Mouse (Mus musculus) cortical plate, adult 2 months (tissue): ENCODE measurements around the gene Olfr418. TPM values are rescaled to one million over a fixed set of nuclear protein-coding genes. Genes with fewer than 3 reads are reported as not detected.

Experiments used
- H3K27ac ChIP-seq: fragments of 200-500 bp; 2 replicates; pipeline ENCODE4 v1.5.1; 2012; ENCODE audit warnings: low read length, control low read depth, inconsistent platforms; ENCODE audit not compliant: insufficient read depth
- H3K4me1 ChIP-seq: fragments of 200-500 bp; 2 replicates; pipeline ENCODE4 v1.6.1; 2011; ENCODE audit warnings: low read length; ENCODE audit not compliant: control insufficient read depth, insufficient read depth
- H3K4me3 ChIP-seq: fragments of 200-500 bp; 2 replicates; pipeline ENCODE4 v1.5.1; 2011; ENCODE audit warnings: mild to moderate bottlenecking, low read length, control low read depth; ENCODE audit not compliant: insufficient read depth
- CTCF ChIP-seq: fragments of 200-500 bp; IDR thresholded peaks from 2 replicates; pipeline ENCODE4 v1.5.1; 2011; ENCODE audit warnings: mild to moderate bottlenecking, control low read depth, low read length; ENCODE audit not compliant: insufficient read depth; ENCODE audit errors: extremely low read depth
- POLR2A ChIP-seq: fragments of 200-500 bp; IDR thresholded peaks from 2 replicates; pipeline ENCODE4 v1.6.1; 2011; ENCODE audit warnings: mild to moderate bottlenecking, low read length, control low read depth; ENCODE audit not compliant: insufficient read depth; ENCODE audit errors: extremely low read depth
- polyA plus RNA-seq: library from polyadenylated mRNA; depleted of rRNA; stranded (reverse); fragments of >200 nt; gene quantifications from 2 replicates; pipeline ENCODE4 v1.2.3, GENCODE M21; 2012; rRNA removed

The Olfr418 gene
- polyA plus RNA-seq, 1 experiment = not detected

DNA sequence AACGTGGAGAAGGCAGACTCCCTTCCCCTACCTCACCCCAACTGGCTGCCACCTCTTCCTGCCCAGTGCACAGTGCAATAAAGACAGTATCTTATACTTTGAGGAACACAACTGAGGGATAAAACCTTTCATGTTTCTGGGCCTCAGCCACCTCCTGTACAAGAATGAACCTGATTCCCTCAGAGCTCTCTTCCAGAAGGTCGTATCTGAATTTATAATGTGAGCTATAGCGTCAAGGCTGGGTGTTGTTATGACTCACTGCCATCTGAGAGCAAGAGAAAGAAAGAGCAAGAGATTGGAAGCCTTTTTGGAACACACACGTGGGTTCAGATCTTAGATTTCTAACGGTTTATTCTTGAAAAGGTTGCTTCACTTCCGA is 56.4 kb downstream of the Olfr418 start:
- no peak overlapping the region for H3K27ac ChIP-seq

More for the DNA sequence above, 56.4 kb downstream of the Olfr418 start:
- no peak overlapping the region for H3K4me3 ChIP-seq
- H3K4me1 ChIP-seq = peaks cover 1% of the 10 kb centered on the region; the same call in 1 of the 2 replicates
- TF ChIP-seq CTCF (no peak), POLR2A (no peak)

Other genes starting within 250 kb of the Olfr418 start
- gene Olfr1408, start 128.6 kb upstream of the Olfr418 start, polyA plus RNA-seq = not detected in 2 replicates
- not detected in 2 replicates for gene Olfr1406, start 75.4 kb upstream of the Olfr418 start, polyA plus RNA-seq
- gene Olfr218, start 68.2 kb upstream of the Olfr418 start, polyA plus RNA-seq = not detected in 2 replicates
- gene Olfr1404, start 53.6 kb upstream of the Olfr418 start, polyA plus RNA-seq = not detected in 2 replicates
- not detected in 2 replicates for gene Fcer1a, start 38.8 kb upstream of the Olfr418 start, polyA plus RNA-seq
- gene Mptx2, start 11.8 kb downstream of the Olfr418 start, polyA plus RNA-seq = not detected in 2 replicates
- 105 and 115 TPM in 2 replicates for gene Ackr1, start 67.7 kb downstream of the Olfr418 start, polyA plus RNA-seq
- 3.4 and 3.6 TPM in 2 replicates for gene Aim2, start 84.9 kb downstream of the Olfr418 start, polyA plus RNA-seq
- 404 and 407 TPM in 2 replicates for gene Cadm3, start 101.7 kb downstream of the Olfr418 start, polyA plus RNA-seq
- gene Ifi206, start 225.0 kb downstream of the Olfr418 start, polyA plus RNA-seq = 0.06 and 0.08 TPM in 2 replicates